Mouse (Mus musculus) kidney, embryonic 16.5 days (tissue): ENCODE data around the gene Xpo4. TPM values are rescaled to one million over a fixed set of nuclear protein-coding genes. Genes with fewer than 3 reads are reported as not detected.

ENCODE experiments used
- ATAC-seq: fragments of 200-750 bp; cut with Nextera tagmentation; 2 replicates; pipeline ENCODE4 v1.8.0; 2017; ENCODE audit warnings: moderate TSS enrichment; ENCODE audit not compliant: low FRiP score, low TSS enrichment
- H3K27ac ChIP-seq: fragments of 300-500 bp; sonication (generic); 2 replicates; pipeline ENCODE4 v1.5.1; 2014; ENCODE audit warnings: low read length
- H3K27me3 ChIP-seq: fragments of 300-500 bp; sonication (generic); 2 replicates; pipeline ENCODE4 v1.6.1; 2014; ENCODE audit warnings: low read length, control low read depth, mixed read lengths; ENCODE audit not compliant: insufficient read depth
- H3K36me3 ChIP-seq: fragments of 300-500 bp; sonication (generic); 2 replicates; pipeline ENCODE4 v1.6.1; 2014; ENCODE audit warnings: low read length, control low read depth, mixed read lengths; ENCODE audit not compliant: insufficient read depth
- H3K4me1 ChIP-seq: fragments of 300-500 bp; sonication (generic); 2 replicates; pipeline ENCODE4 v1.6.1; 2014; ENCODE audit warnings: low read length, control low read depth, mixed read lengths; ENCODE audit not compliant: insufficient read depth
- H3K4me2 ChIP-seq: fragments of 300-500 bp; sonication (generic); replicated peaks from 2 replicates; pipeline ENCODE4 v1.6.1; 2014; ENCODE audit warnings: low read depth, low read length
- H3K4me3 ChIP-seq: fragments of 300-500 bp; sonication (generic); 2 replicates; pipeline ENCODE4 v1.5.1; 2014; ENCODE audit warnings: mild to moderate bottlenecking, low read length
- H3K9ac ChIP-seq: fragments of 300-500 bp; sonication (generic); replicated peaks from 2 replicates; pipeline ENCODE4 v1.6.1; 2014; ENCODE audit warnings: low read length
- H3K9me3 ChIP-seq: fragments of 300-500 bp; sonication (generic); 2 replicates; pipeline ENCODE4 v1.6.1; 2016; ENCODE audit warnings: low read length, control low read depth
- WGBS: fragments of 180-500 bp; shearing (Covaris S2); extraction: QIAGEN DNeasy Blood & Tissue Kit; methylation state at CpG from one replicate; pipeline ENCODE4 v1.1.7; 2014; 5-methylcytosine and 5-hydroxymethylcytosine counted together
- polyA plus RNA-seq: library from polyadenylated mRNA; unstranded; fragments of >200 nt; fragmentation: Nextera tagmentation; extraction: Ambion mirVana; gene quantifications from 2 replicates; pipeline ENCODE4 v1.2.1, GENCODE M21; 2015

Xpo4 gene
- polyA plus RNA-seq, 1 experiment from 2014 or later, result 19.8 TPM

DNA sequence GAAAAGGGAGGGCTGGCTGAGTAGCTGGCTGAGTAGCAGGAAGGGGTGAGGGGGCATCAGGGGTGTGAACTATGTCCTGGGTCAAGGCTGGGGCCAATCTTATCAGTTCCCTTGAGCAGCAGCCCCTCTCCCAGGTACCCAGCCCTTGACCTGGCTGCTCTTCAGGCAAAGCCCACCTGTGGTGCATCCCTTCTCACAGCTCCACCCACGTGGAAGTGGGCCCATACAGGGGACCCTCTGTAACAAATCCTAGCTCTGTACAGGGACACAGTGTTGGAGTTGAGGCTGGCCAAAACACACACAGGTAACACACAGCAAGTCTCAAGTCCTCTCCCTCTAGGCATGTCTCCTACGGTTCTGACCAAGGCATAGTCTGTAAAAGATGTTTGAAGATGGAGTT lies 137.6 kb downstream of the Xpo4 start:
- Histone ChIP-seq H3K27ac (no peak overlapping the region), H3K4me1 (peaks cover 11% of the 10 kb centered on the region; the same call in 1 of the 2 replicates), H3K4me3 (no peak overlapping the region), H3K4me2 (no peak overlapping the region), H3K36me3 (no peaks in the 10 kb centered on the region), H3K9me3 (no peaks in the 10 kb centered on the region), H3K27me3 (peaks cover 6% of the 10 kb centered on the region; the same call in 1 of the 2 replicates), H3K9ac (no peak overlapping the region)
- ATAC-seq, result no peak
- WGBS, result 54% methylated on average over 2 of the region's 2 CpGs

Other genes with a start within 250 kb of the Xpo4 start
- 12.0 and 15.3 TPM in 2 replicates for gene Ift88, start 241.4 kb downstream of the Xpo4 start, polyA plus RNA-seq
- 1.0 and 2.1 TPM in 2 replicates for gene Il17d, start 140.7 kb downstream of the Xpo4 start, polyA plus RNA-seq
- 81.1 and 88.1 TPM in 2 replicates for gene Eef1akmt1, start 93.8 kb downstream of the Xpo4 start, polyA plus RNA-seq
- gene Gm49361, start 80.7 kb upstream of the Xpo4 start, polyA plus RNA-seq, result not detected in 2 replicates
- gene Lats2, start 93.0 kb upstream of the Xpo4 start, polyA plus RNA-seq, result 25.9 and 27.7 TPM in 2 replicates
- gene Sap18, start 132.8 kb upstream of the Xpo4 start, polyA plus RNA-seq, result 23.0 and 25.4 TPM in 2 replicates
- 40.5 and 42.1 TPM in 2 replicates for gene Ska3, start 160.8 kb upstream of the Xpo4 start, polyA plus RNA-seq
- gene Mrpl57, start 160.8 kb upstream of the Xpo4 start, polyA plus RNA-seq, result 160 and 161 TPM in 2 replicates
- gene Zdhhc20, start 224.8 kb upstream of the Xpo4 start, polyA plus RNA-seq, result 64.9 and 67.9 TPM in 2 replicates